Mouse (Mus musculus) neutrophil, adult 59 days (primary cell): ENCODE data around the gene 2310011J03Rik. TPM values are rescaled to one million over a fixed set of nuclear protein-coding genes. Genes with fewer than 3 reads are reported as not detected.

Experiments
- total RNA-seq, 2 experiments: library from RNA; stranded (reverse); gene quantifications; 1 replicate in 1 of 2; 2 replicates in 1 of 2; pipeline ENCODE4 v1.2.4; 2023

2310011J03Rik gene
- 10 to 100 TPM; 27.3 to 33.6 TPM for total RNA-seq

DNA sequence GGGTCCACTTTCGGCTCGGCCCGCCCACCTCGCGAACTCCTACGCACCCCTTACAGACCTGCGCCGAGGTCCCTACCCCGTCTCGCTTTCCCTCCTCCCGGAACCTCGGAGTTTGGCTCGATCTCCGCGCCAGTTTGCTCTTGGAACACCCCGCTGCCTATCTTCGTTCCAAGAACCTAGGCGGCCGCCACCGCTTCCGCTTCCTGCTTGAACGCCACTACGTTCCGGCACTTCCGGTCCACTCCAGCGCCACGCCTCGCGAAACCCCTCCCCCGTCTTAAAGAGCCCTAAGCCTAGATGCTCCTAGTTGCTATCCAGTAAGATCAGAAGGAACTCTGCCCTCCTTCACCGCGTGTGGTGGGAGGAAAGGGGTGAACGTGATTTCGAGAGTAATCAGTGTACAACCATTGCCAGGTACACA lies at the start of gene 2310011J03Rik:
Gene 2310011J03Rik (minus strand): TSS at position 198 of the 421 bp plus-strand sequence.

GRCm38 (mm10) chr10:80356001-80356682 lies 35.8 kb upstream of the 2310011J03Rik start, which contains the start of gene Plk5:
Gene Plk5, plus strand, starts transcription at chr10:80356459.

GRCm38 (mm10) chr10:80348244-80348781 lies 28.0 kb upstream of the 2310011J03Rik start, which contains the start of gene Adamtsl5:
Gene Adamtsl5, minus strand, starts transcription at chr10:80348412.

GRCm38 (mm10) chr10:80329273-80330081 lies 9.1 kb upstream of the 2310011J03Rik start, which contains the start of the genes Pcsk4 and Reep6:
Gene Pcsk4, minus strand, starts transcription at chr10:80329498.
Gene Reep6, plus strand, starts transcription at chr10:80329953.

DNA sequence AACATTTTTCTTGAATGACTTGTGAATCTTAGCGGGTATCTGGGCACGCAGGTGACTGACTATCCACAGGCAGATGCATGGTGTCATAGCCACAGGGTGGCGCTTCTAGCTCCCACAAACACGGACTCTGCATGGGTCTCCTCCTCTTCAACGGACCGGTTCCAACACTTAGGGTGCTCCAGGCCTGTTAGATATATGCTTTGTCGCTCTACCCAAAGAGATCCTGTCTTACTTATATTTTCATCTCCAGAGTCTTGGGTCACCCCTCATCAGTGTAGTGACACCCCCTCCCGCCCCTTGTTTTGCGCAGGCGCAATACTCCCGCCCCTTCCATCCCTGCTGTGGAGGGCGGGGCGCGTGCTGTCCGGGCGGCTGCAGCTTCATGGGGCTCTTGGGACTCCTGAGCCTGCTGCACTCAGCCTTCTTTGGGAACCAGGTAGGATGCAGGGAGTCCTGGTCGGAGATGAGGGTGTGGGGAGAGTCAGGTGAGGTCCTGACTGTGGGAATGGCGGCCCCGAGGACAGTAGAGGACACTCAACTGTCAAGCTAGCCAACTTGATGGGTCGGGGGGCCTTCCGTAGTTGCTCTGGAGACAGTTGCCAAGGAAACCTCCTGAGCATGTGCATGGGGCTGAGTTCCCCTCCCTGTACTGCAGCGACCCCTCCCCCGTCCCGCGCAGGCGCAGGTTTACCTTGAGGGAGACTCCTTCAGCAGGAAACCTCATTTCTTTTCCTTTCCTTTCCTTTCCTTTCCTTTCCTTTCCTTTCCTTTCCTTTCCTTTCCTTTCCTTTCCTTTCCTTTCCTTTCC lies 24.5 kb downstream of the 2310011J03Rik start, which contains the start of gene Apc2:
Gene Apc2 (plus strand): TSS at position 360 of the 808 bp plus-strand sequence.

GRCm38 (mm10) chr10:80292251-80293146 lies 27.8 kb downstream of the 2310011J03Rik start, which contains the start of gene Rps15:
Gene Rps15, plus strand, starts transcription at chr10:80292453.

Other genes with a start within 250 kb of the 2310011J03Rik start
- gene Sbno2, start 215.0 kb downstream of the 2310011J03Rik start, total RNA-seq = 100 to 1,000 TPM; 141 to 163 TPM
- gene Stk11, start 204.7 kb downstream of the 2310011J03Rik start, total RNA-seq = 100 to 1,000 TPM; 183 to 187 TPM
- gene Atp5d, start 181.9 kb downstream of the 2310011J03Rik start, total RNA-seq = 100 to 1,000 TPM; 108 to 123 TPM
- gene Cbarp, start 179.7 kb downstream of the 2310011J03Rik start, total RNA-seq = 1 to 10 TPM; 1.2 to 1.4 TPM
- 100 to 1,000 TPM; 221 to 226 TPM for gene Midn, start 172.3 kb downstream of the 2310011J03Rik start, total RNA-seq
- gene Cirbp, start 154.6 kb downstream of the 2310011J03Rik start, total RNA-seq = 10 to 100 TPM; 41.6 to 50.1 TPM
- 1 to 10 TPM; 5.1 to 7.1 TPM for gene 1600002K03Rik, start 147.6 kb downstream of the 2310011J03Rik start, total RNA-seq
- gene Efna2, start 141.1 kb downstream of the 2310011J03Rik start, total RNA-seq = not detected
- 10 to 100 TPM; 27.7 to 35.4 TPM for gene Mum1, start 94.1 kb downstream of the 2310011J03Rik start, total RNA-seq
- gene Ndufs7, start 71.4 kb downstream of the 2310011J03Rik start, total RNA-seq = 10 to 100 TPM; 57.5 to 61.4 TPM
- 1 to 10 TPM; 5.3 to 7.9 TPM for gene Gamt, start 59.5 kb downstream of the 2310011J03Rik start, total RNA-seq
- 10 to 100 TPM; 92.4 to 98.1 TPM for gene Dazap1, start 59.1 kb downstream of the 2310011J03Rik start, total RNA-seq
- gene Rps15, start 28.1 kb downstream of the 2310011J03Rik start, total RNA-seq = 100 to 1,000 TPM; 825 to 854 TPM
- not detected for gene Apc2, start 24.6 kb downstream of the 2310011J03Rik start, total RNA-seq
- gene Pcsk4, start 9.0 kb upstream of the 2310011J03Rik start, total RNA-seq = under 1 TPM in 1 of 2 experiments, not detected in 1; 0.60 TPM
- gene Reep6, start 9.4 kb upstream of the 2310011J03Rik start, total RNA-seq = 1 to 10 TPM; 1.0 to 1.7 TPM
- under 1 TPM in 1 of 2 experiments, not detected in 1; 0.71 TPM for gene Adamtsl5, start 27.9 kb upstream of the 2310011J03Rik start, total RNA-seq
- not detected for gene Plk5, start 35.9 kb upstream of the 2310011J03Rik start, total RNA-seq
- gene Mex3d, start 67.1 kb upstream of the 2310011J03Rik start, total RNA-seq = 1 to 10 TPM; 2.2 to 4.0 TPM
- 10 to 100 TPM; 51.7 to 52.3 TPM for gene Mbd3, start 79.0 kb upstream of the 2310011J03Rik start, total RNA-seq
- 10 to 100 TPM; 90.5 to 97.7 TPM for gene Uqcr11, start 86.3 kb upstream of the 2310011J03Rik start, total RNA-seq
- 10 to 100 TPM; 52.0 to 52.8 TPM for gene Tcf3, start 113.1 kb upstream of the 2310011J03Rik start, total RNA-seq
- not detected for gene Onecut3, start 174.3 kb upstream of the 2310011J03Rik start, total RNA-seq
- not detected for gene Atp8b3, start 218.6 kb upstream of the 2310011J03Rik start, total RNA-seq
- 10 to 100 TPM; 57.9 to 70.1 TPM for gene Rexo1, start 241.0 kb upstream of the 2310011J03Rik start, total RNA-seq